Mouse (Mus musculus) bone marrow macrophage, adult 2 months (primary cell): ENCODE measurements around the gene Mical3.

Experiments
- CTCF ChIP-seq: IDR thresholded peaks from 2 replicates; pipeline ENCODE4 v1.5.1; 2012; ENCODE audit warnings: low read depth, mild to moderate bottlenecking, low read length, moderate library complexity
- POLR2A ChIP-seq: IDR thresholded peaks from 2 replicates; pipeline ENCODE4 v1.6.1; 2012; ENCODE audit warnings: mild to moderate bottlenecking, low read depth, low read length, borderline replicate concordance

DNA sequence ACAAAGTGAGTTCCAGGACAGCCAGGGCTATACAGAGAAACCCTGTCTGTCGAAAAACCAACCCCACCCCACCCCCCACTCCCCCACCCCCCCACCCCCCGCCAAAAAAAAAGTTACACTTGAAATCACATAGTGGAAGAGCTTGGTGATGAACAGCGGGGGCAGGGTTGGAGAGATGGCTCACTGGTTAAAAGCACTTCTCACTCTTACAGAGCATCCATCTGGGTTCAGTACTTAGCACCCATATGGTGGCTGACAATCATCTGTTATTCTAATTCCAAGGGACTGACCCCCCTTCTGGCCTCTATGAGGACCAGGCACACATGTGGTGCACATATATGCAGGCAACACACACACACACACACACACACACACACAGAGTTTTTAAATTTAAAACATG, 212.8 kb downstream of the Mical3 start:
- TF ChIP-seq POLR2A (no peak), CTCF (no peak)
